In the genomic region with DNA sequence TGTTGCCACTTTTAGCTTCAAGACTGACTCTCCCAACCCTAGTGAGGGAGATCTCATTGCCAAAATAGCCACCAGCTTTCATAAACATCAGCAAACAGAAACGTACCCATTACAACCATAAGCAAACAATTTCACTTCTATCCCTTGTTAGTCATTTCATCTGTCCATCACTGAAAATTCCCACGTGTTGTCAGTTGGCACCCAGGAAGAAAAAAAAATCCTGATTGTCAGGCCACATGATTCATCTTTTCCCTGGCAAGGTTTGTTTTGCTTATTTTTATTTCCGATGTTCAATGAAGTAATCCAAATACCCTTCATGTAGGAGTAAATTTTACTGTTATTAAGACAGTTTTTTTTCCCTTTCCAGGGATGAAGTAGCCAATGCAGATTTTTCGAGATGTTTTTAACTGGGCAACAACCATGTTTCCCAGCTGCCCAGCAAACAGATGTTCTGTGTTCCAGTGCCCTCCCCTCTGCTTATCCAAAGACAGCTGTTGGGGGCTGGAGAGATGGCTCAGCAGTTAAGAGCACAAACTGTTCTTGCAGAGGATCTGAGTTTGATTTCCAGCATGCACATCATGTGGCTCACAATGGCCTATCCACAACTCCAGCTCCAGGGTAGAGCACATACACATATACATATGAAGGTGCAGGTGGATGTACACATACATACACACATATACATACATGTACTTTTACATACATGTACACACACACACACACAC, we compare ENCODE assay signal across 22 mouse cellular contexts.
DNase-seq lines count a peak whose midpoint lies in the region; ATAC-seq and TF ChIP-seq lines count a peak whose summit lies in the region.
"Had no signal": no experiment of that assay in that cellular context is flagged by ENCODE, and none has a peak within 500 bp of the region (broad histone marks: within the 10 kb centered on the region; RNA-seq: fewer than 3 reads in every experiment).

No protein-coding gene starts in this region.

- no peak overlapping the region for H3K9ac ChIP-seq in stomach, postnatal 0 days (ENCODE audit: low read length)
- no peak overlapping the region for H3K9ac ChIP-seq in liver, postnatal 0 days (replicated peaks)
- H3K9ac ChIP-seq: hindbrain, embryonic 12.5 days; kidney, embryonic 15.5 days; limb, embryonic 13.5 days; liver, embryonic 12.5 days; lung, embryonic 14.5 days; midbrain, embryonic 13.5 days; neural tube, embryonic 12.5 days had no signal

- intact Hi-C loops in heart, postnatal 10 days (cut with DNase I): no loop called here

- H3K4me3 ChIP-seq in stomach, postnatal 0 days (ENCODE audit: low read depth, low read length): no peak overlapping the region
- no peak overlapping the region for H3K4me3 ChIP-seq in liver, postnatal 0 days (ENCODE audit: low read depth, low read length)
- H3K4me3 ChIP-seq: forebrain, embryonic 10.5 days; hindbrain, embryonic 12.5 days; kidney, embryonic 15.5 days; limb, embryonic 13.5 days; liver, embryonic 12.5 days; midbrain, embryonic 13.5 days; neural tube, embryonic 12.5 days had no signal

- no peak overlapping the region for H3K4me2 ChIP-seq in stomach, postnatal 0 days (replicated peaks; ENCODE audit: low read depth)
- H3K4me2 ChIP-seq in liver, postnatal 0 days (ENCODE audit: low read depth, low read length): no peak overlapping the region
- H3K4me2 ChIP-seq: hindbrain, embryonic 12.5 days; kidney, embryonic 15.5 days; limb, embryonic 13.5 days; liver, embryonic 12.5 days; lung, embryonic 14.5 days; midbrain, embryonic 13.5 days; neural tube, embryonic 12.5 days had no signal

- TF ChIP-seq EP300 in stomach, postnatal 0 days (optimal IDR thresholded peaks at IDR 0.05): no peak
- TF ChIP-seq EP300 in liver, postnatal 0 days (IDR thresholded peaks at IDR 0.05; ENCODE audit: low read depth): no peak

- WGBS in stomach, postnatal 0 days: 52% methylated on average over 4 of the region's 4 CpGs
- 59% methylated on average over 4 of the region's 4 CpGs for WGBS in liver, postnatal 0 days (ENCODE audit: insufficient replicate concordance)

- H3K9me3 ChIP-seq in stomach, postnatal 0 days (ENCODE audit: control insufficient read depth, low read length): no peaks in the 10 kb centered on the region
- H3K9me3 ChIP-seq in liver, postnatal 0 days (ENCODE audit: low read length): no peaks in the 10 kb centered on the region
- H3K9me3 ChIP-seq: forebrain, embryonic 10.5 days; hindbrain, embryonic 12.5 days; kidney, embryonic 15.5 days; limb, embryonic 13.5 days; liver, embryonic 12.5 days; midbrain, embryonic 13.5 days; neural tube, embryonic 12.5 days had no signal

- peak; percentile 92 for DNase-seq in heart, adult 11 months
- DNase-seq in heart, postnatal 10 days: no peak
- DNase-seq in lung, postnatal 14 days: peak; percentile 9
- DNase-seq in lung, postnatal 4 days: no peak
- DNase-seq in brain, adult 2 months (ENCODE audit: low read depth, low spot score): peak; percentile 22
- DNase-seq in stomach, postnatal 0 days (ENCODE audit: low spot score): no peak
- DNase-seq in liver, postnatal 0 days: no peak
- DNase-seq: adrenal gland, postnatal 25 days; cerebellum, adult 9-10 months; kidney, postnatal 4 days; lung, embryonic 14.5 days; right cerebral cortex, postnatal 14 days; spleen, adult 18-20 months had no signal

- ATAC-seq in stomach, postnatal 0 days (ENCODE audit: low FRiP score, low TSS enrichment): no peak
- no peak for ATAC-seq in liver, postnatal 0 days
- ATAC-seq: forebrain, embryonic 16.5 days; intestine, postnatal 0 days; liver, embryonic 12.5 days; midbrain, embryonic 13.5 days had no signal

- no peak overlapping the region for H3K27ac ChIP-seq in stomach, postnatal 0 days (replicated peaks)
- H3K27ac ChIP-seq in liver, postnatal 0 days (ENCODE audit: low read depth): no peak overlapping the region
- H3K27ac ChIP-seq: forebrain, embryonic 10.5 days; hindbrain, embryonic 12.5 days; kidney, embryonic 15.5 days; limb, embryonic 13.5 days; liver, embryonic 12.5 days; midbrain, embryonic 13.5 days; neural tube, embryonic 12.5 days had no signal

- H3K36me3 ChIP-seq in stomach, postnatal 0 days (ENCODE audit: control insufficient read depth, insufficient read depth, low read length): no peaks in the 10 kb centered on the region
- H3K36me3 ChIP-seq in liver, postnatal 0 days (replicated peaks; ENCODE audit: insufficient read depth, low read length): no peaks in the 10 kb centered on the region
- H3K36me3 ChIP-seq: forebrain, embryonic 10.5 days; hindbrain, embryonic 12.5 days; kidney, embryonic 15.5 days; limb, embryonic 13.5 days; liver, embryonic 12.5 days; midbrain, embryonic 13.5 days; neural tube, embryonic 12.5 days had no signal

- H3K4me1 ChIP-seq in stomach, postnatal 0 days (replicated peaks; ENCODE audit: control insufficient read depth, insufficient read depth): no peaks in the 10 kb centered on the region
- 0 out of 2 replicates have a peak, but pooled peaks cover 3% of the 10 kb centered on the region for H3K4me1 ChIP-seq in liver, postnatal 0 days (ENCODE audit: insufficient read depth)
- H3K4me1 ChIP-seq: forebrain, embryonic 10.5 days; hindbrain, embryonic 12.5 days; kidney, embryonic 15.5 days; limb, embryonic 13.5 days; liver, embryonic 12.5 days; midbrain, embryonic 13.5 days; neural tube, embryonic 12.5 days had no signal

- no peaks in the 10 kb centered on the region for H3K27me3 ChIP-seq in stomach, postnatal 0 days (ENCODE audit: control insufficient read depth, insufficient read depth, low read length)
- no peaks in the 10 kb centered on the region for H3K27me3 ChIP-seq in liver, postnatal 0 days (ENCODE audit: insufficient read depth, low read length)
- H3K27me3 ChIP-seq: hindbrain, embryonic 12.5 days; kidney, embryonic 15.5 days; limb, embryonic 13.5 days; liver, embryonic 12.5 days; midbrain, embryonic 13.5 days; neural tube, embryonic 12.5 days had no signal

- no peak for TF ChIP-seq CTCF in stomach, postnatal 0 days (IDR thresholded peaks at IDR 0.05; ENCODE audit: low read depth)
- TF ChIP-seq CTCF in liver, postnatal 0 days (IDR thresholded peaks at IDR 0.05; ENCODE audit: low read depth): no peak

Comparison
In these comparisons a context has a peak if more than half of its experiments do, and no peak if none do; other contexts are left out.
1. DNase-seq: peak in heart, adult 11 months (single experiment), lung, postnatal 14 days (single experiment) and brain, adult 2 months (single experiment); none in heart, postnatal 10 days (0 of 2), lung, postnatal 4 days (0 of 2), stomach, postnatal 0 days (single experiment) and liver, postnatal 0 days (single experiment).